Mouse (Mus musculus) gastrocnemius, postnatal 14 days (tissue): ENCODE measurements around the gene Pgghg. TPM values are rescaled to one million over a fixed set of nuclear protein-coding genes. Genes with fewer than 3 reads are reported as not detected.
"Not testable (repeated sequence)": the region's sequence is repeated elsewhere in the genome, so short reads cannot be mapped to it uniquely, and the experiment has no call there.

Experiments
- DNase-seq: peaks from one replicate; pipeline ENCODE4 v3.0.0; 2021; ENCODE audit warnings: mixed read lengths
- intact Hi-C: fragments of 180-260 bp; cut with DNase I; formaldehyde crosslinking; loops from one replicate; pipeline ENCODE4 v1.15.1; 2025; ENCODE audit warnings: low total_unique reads
- total RNA-seq, 2 experiments: library from RNA; stranded (reverse); gene quantifications; 2 replicates each; pipeline ENCODE4 v1.2.3; 2021

The Pgghg gene
- total RNA-seq, 2 experiments from 2014 or later = 6.7 to 6.9 TPM

DNA sequence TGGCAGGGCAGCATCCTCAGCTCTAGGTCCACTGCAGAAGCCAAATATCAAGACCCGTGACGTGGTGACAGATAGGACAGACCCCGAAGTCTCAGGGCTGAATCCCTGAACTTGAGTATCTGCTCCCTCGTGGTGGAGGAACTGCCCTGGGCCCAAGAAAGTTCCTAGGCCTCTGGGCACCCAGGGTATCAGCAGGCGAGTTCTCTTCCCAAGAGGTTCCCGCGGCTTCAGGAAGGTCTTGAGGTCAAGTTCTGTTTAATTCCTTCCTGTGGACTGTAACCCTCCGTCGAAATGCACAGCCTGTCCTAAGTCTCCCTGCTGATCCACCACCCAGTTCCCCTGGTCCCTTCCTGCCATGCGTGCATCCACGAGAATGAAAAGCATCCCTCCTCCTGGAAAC is 11.9 kb downstream of the Pgghg start:
- intact Hi-C loops = no loop called here
- DNase-seq = no peak

- no peak for DNase-seq
- intact Hi-C loops = no loop called here
Measured at GRCm38 (mm10) chr7:140953800-140954732, 12.9 kb downstream of the Pgghg start.

DNA sequence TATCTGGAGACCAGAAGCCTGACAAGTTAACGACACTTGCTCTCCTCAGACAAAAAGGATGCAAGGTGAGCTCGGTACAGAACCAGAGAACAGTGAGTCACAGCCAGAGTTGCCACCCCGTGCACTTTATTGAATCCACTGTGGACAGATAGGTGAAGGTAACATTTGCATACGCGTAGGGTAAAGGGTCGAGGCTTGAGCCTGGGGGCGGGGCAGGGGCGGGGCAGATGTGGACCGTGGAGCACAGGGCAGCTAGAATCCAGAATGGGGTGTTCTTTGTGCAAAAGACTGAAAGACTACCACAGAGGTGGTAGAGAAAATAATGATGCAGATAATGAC is 13.5 kb downstream of the Pgghg start:
- no peak for DNase-seq
- intact Hi-C loops = no loop called here

DNA sequence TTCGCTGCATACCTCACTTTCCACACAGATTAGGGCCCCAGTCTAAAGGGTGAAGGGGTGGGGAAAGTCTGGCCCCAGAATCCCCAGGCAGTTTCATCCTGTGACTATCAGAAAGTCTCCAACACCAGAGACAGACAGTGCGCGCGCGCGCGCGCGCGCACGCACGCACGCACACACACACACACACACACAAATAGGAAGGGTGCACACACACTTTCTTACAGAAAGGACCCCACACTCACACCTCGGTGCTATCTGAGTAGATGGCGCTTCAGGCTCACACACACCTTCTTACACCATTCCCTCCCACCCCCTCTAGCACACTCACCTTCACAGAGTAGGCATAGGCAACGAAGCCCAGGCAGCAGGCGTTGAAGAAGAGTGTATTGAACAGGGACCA is 14.2 kb downstream of the Pgghg start:
- DNase-seq = no peak
- intact Hi-C loops = no loop called here

DNA sequence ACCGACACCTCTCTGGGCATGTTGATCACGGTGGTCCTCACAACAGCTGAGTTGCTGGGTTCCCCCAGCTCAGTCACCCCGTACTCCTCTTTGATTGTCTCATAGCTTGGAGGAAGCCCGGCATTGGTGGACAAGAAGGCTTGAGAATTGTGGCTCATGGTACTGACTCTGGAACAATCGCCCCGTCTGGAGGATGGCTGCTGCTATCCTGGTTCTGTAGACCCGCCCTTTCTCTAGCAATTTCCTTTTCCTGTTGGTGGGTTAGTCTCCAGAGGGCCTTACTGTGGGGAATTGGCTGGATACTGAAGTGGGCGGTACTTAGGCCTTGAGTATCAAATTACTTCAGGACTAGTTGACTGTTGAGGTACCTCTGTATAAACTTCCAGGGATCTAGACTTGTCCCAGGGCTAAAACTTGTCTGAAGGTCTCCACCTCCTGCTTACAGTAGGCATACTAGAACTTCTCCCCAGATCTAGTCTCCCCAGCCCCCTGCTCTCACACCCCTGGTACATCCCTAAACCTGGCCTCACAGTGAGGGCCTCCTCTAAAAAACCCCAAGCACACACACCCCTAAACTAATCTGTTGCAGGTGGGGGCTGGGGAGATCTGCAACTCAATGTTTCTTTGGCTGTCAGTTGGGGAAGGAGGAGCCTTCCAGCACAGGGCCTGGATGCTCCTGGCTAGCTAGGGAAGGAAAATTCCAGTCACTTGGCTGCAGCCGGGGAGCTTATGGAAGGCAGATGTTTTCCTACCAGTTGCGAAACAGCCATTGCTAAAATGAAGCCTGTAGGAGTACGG is 14.8 kb downstream of the Pgghg start, which contains the start of the genes Gm45717 and Ifitm2:
Gene Gm45717 (minus strand): TSS at position 180 of the 798 bp plus-strand sequence.
Gene Ifitm2 (minus strand): TSS at position 230 of the 798 bp plus-strand sequence.
- DNase-seq = peak; percentile 85
- intact Hi-C loops = no loop called here

GRCm38 (mm10) chr7:140956556-140956869 is 15.3 kb downstream of the Pgghg start:
- DNase-seq = no peak
- intact Hi-C loops = no loop called here

- DNase-seq = peak; percentile 33
- intact Hi-C loops = no loop called here
Measured at GRCm38 (mm10) chr7:140959181-140959901, 18.1 kb downstream of the Pgghg start.

- intact Hi-C loops = loop anchor here (5.0 kb wide), 1 partner anchor 87 kb away; no protein-coding TSS in a partner anchor
- no peak for DNase-seq
Measured at GRCm38 (mm10) chr7:140960026-140960425, 18.8 kb downstream of the Pgghg start.

DNA sequence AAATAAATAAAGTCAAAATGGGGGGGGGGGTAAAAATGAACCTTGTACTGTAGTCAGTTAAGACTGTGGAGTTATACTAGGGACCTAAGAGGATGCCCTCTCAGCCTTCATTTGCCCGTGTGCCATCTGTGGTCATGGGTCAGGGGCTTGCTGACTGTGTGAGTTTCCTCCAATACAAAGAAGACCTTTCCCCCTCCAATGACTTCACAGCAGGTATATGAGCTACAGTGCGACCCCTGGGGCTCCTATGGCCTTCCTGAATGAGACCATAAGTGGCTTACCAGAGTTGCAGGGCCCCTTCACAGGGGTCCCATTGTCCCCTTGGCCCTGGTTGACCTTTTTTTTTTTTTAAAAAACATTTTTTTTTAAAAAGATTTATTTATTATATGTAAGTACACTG is 20.2 kb downstream of the Pgghg start:
- intact Hi-C loops = loop anchor here (5.0 kb wide), 1 partner anchor 86 kb away; no protein-coding TSS in a partner anchor
- no peak for DNase-seq

DNA sequence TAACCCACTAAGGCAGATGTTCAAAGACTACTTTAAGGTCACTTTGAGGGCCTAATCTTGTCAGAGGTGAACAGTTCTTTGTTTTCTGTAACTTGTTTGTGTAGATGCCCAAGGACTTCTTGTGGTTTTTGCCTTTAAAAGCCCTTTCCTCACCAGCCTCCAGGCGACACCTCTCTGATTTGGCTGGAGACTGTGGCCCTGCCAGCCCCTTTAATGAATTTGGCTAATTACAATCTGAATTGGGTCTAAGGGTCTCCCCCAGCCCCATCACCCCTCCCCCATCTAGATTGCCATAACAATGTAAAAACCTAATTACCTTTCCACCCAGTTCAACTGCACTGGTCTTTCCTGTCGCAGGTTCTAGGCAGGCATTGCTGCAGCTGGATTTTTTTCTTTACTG is 21.5 kb downstream of the Pgghg start:
- intact Hi-C loops = loop anchor here (5.0 kb wide), 1 partner anchor 85 kb away; no protein-coding TSS in a partner anchor
- DNase-seq = no peak

GRCm38 (mm10) chr7:140966921-140967320 is 25.7 kb downstream of the Pgghg start, which contains the start of gene Ifitm1:
Gene Ifitm1 (plus strand): TSS chr7:140967221.
- no peak for DNase-seq
- intact Hi-C loops = no loop called here

GRCm38 (mm10) chr7:140967862-140968591 is 26.8 kb downstream of the Pgghg start:
- intact Hi-C loops = no loop called here
- no peak for DNase-seq

GRCm38 (mm10) chr7:140968710-140969109 is 27.5 kb downstream of the Pgghg start:
- intact Hi-C loops, DNase-seq: not testable (repeated sequence)

GRCm38 (mm10) chr7:140970931-140971330 is 29.7 kb downstream of the Pgghg start:
- no peak for DNase-seq
- intact Hi-C loops = no loop called here

DNA sequence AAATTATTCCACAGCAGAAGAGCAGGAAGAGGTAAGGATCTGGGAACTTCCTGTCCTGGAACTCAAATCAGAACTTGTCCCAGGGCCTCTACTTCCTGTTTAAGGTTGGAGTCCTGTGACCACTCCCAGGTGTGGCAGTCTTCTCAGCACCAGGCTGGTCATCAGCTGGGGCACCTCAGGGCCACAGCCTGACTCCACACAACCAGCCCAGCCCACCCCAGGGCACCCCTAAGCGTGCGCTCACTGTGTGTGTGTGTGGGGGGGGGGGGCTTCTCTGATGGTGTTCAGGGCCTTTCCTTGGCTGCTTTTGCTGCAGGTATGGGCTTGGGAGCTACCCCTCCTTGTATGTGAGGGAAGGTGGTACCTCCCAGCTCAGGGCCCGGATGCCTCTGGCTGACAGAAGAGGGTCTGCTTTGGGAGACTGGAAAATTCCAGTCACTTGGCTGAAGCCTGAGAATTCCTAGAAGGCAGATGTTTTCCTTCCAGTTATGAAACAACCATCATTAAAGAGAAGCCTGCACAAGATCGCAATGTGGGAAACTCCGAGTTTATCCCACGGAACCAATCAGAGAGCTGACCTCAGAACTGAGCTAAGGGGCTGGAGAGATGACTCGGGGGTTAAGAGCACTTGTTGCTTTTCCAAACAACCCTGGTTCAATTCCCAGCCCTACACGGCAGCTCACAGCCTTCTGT is 30.4 kb downstream of the Pgghg start:
- no peak for DNase-seq
- intact Hi-C loops = no loop called here

DNA sequence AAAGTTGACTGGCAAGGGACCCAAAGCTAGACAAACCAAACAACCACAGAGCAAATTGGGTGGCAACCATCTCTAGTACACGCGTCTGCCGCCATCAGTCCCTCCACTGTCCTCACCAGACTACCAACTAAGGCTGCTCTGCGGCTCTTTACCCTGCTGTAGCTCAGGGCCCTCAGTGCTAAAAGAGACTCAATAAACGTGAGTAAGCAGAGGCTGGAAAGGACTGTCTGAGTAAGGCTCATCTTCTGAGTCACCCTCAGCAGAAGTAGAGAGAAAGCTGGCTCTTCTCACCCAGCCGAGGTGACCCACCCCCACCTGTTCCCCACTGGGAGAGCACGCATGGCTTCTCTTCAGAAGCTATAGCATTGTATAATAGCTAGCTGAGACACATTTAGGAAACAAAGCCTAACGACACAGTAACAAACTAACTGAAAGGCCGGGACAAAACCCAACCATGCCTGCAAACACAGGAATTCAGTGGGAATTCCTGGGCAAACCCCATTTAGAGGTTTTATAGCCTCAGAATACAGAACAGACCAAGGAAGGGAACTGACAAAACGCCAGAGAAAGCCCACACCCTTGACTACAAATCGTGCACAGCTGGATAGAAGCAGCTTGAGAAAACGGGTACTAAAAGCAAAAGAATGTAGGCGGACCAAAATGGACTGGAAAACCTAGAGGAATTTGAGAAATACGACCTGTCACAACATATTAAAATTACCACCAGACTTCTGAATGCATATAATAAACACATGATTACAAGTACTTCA is 32.4 kb downstream of the Pgghg start:
- intact Hi-C loops = no loop called here
- no peak for DNase-seq

- DNase-seq = no peak
Measured at GRCm38 (mm10) chr7:140974940-140975339, 33.7 kb downstream of the Pgghg start.

DNA sequence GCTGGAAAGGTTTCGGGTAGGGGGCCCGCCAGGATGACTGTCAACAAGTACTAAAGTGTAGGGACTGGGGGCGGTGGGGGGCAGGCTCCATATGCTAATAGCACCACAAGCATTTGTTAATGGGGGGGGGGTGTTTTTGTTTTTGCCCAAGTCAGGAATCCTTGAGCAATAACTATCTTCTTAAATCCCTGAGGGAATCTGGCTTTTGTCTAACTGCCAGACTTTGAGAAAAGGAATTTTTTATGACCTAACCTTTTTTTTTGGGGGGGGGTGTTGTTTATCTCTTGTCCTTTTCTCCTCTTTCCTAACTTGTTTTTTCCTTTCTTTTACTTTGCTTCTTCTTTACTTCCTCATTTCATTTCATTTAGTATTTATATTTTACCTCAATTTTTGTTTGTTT is 34.3 kb downstream of the Pgghg start:
- no peak for DNase-seq
- intact Hi-C loops = no loop called here

More at GRCm38 (mm10) chr7:140974940-140975339, 33.7 kb downstream of the Pgghg start:
- intact Hi-C loops = no loop called here
